Mouse (Mus musculus) layer of hippocampus, postnatal 14 days (tissue): ENCODE data around the gene Nin. TPM values are rescaled to one million over a fixed set of nuclear protein-coding genes. Genes with fewer than 3 reads are reported as not detected.
"Not testable (repeated sequence)": the region's sequence is repeated elsewhere in the genome, so short reads cannot be mapped to it uniquely, and the experiment has no call there.

Experiments
- DNase-seq, 2 experiments: peaks; one replicate each; pipeline ENCODE4 v3.0.0; 2021 to 2022; ENCODE audit warnings: low spot score in 2 of 2, mixed read lengths in 1 of 2
- long read RNA-seq, 2 experiments: library from polyadenylated mRNA; stranded (forward); transcript quantifications; one replicate each; pipeline ENCODE4 v2.0.0; 2021
- total RNA-seq, 2 experiments: library from RNA; stranded (reverse); gene quantifications; 2 replicates each; pipeline ENCODE4 v1.2.3; 2021

Gene Nin
- total RNA-seq, result 10 to 100 TPM; 55.1 to 55.9 TPM
- long read RNA-seq, experiment 1, full-length matches to known transcripts, result 1 of 10 reads
- long read RNA-seq, experiment 1, partial matches to known transcripts, result 2 of 10 reads
- long read RNA-seq, experiment 1, other reads (novel, unspliced or antisense), result 7 of 10 reads
- long read RNA-seq, experiment 2, partial matches to known transcripts, result 3 of 12 reads
- long read RNA-seq, experiment 2, other reads (novel, unspliced or antisense), result 9 of 12 reads

DNA sequence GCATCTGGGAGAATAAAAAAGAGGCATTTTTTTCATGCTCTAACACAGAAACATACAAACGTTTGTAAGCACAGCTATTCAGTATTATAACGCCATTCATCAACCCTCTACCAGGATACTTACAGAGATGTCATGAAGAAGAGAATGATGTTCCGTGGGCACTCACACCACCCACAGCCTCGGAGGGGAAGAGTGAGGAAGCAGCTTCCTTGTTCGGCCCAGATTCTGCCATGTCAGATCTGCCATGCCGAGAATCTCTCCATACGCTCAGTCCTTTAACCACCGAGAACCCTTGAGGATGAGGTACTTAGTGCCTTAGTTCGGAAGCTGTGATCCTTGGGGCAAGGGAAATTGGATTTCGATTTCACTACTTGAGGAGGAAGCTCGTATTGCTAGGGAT, at the start of gene Nin:
Gene Nin, minus strand, starts transcription at position 367 of the 400 bp plus-strand sequence.
- no peak for DNase-seq

GRCm38 (mm10) chr12:70161057-70161456, 47.5 kb upstream of the Nin start:
- no peak for DNase-seq

DNA sequence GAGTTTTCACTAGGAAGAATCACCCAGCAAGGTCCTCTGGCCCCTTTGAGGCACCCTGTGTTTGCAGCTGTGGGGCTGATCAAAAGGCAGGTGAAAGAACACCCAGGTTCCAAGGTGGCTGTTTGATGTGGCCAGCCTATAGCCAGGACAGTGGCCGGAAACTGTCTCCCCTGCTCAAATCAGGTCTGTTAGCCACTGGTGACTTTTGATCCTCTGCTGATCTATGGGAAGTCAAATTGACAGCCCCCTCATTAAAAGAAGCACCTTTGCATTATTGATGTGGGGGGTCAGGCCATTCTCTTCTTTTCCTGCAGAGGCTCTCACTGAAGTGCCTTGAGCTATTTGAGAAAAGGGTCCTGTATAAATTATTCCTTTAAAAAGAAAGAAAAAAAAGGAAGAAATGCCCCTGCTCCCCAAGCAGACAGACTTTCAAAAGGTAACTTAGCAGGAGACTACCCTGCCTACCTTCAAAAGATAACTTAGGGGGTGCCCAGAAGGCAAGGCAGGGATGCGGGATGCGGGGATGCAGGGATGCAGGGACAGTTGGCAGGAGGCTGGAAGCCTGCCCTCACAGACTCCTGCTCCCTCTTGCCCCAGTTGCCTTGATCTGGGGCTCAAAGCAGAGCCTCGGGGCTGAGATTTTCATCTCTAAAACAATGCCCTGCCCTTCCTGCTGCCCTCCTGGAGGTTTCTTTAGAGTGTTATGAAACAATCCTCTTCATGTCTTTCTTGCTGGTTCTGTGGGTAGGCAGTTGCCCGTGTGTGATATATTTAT, 44.0 kb upstream of the Nin start:
- no peak for DNase-seq

DNA sequence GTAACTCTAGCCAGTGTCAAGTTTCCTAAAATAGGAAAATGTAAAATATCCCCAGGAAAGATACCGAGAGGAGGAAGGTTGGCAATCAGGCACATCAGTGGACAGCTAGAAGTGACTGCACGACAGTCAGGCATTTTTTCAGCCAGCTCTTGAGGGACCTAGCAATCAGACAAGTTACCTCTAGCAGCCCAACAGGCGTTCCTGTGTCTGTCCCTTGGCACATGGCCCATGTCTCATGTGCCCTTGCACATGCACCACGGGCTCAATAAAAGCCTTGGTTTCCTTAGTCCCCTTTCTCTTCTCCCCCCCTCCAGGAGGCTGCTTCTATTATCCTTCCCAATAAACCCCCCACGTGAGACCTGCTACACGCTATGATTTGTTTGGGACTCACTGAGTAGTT, 42.7 kb upstream of the Nin start:
- no peak for DNase-seq

GRCm38 (mm10) chr12:70153842-70154241, 40.3 kb upstream of the Nin start, which contains the start of gene Abhd12b:
Gene Abhd12b, plus strand, starts transcription at chr12:70154142.
- no peak for DNase-seq

GRCm38 (mm10) chr12:70148631-70149265, 35.2 kb upstream of the Nin start:
- no peak for DNase-seq

GRCm38 (mm10) chr12:70147986-70148630, 34.6 kb upstream of the Nin start:
- no peak for DNase-seq

- DNase-seq, result no peak
These were observed 32.1 kb upstream of the Nin start for GRCm38 (mm10) chr12:70145586-70145985.

- peak; percentile 53 to 81 for DNase-seq
These were observed 31.3 kb upstream of the Nin start for GRCm38 (mm10) chr12:70144637-70145448.

DNA sequence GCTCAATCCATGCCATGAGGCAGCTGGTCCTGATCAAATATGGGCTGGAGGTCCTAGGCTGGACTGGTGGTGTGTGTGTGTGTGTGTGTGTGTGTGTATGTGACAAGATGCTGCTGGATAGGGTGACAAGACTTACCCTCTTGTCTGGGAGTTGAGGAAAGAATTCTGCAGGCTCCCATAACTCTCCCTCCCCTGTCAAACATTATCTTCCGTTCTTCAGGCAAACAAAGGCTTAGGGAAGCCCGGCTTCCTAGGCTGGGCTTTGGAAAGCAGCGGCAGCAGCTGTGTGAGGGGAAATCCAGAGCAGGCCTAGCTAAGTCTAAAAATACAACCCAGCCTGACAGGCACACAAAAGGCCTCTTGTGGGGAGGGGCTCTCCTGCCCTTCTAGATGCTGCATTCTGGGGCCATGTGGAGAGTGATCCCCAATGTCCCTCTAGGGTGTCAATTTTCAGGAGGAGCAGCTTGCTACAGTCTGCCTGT, 30.6 kb upstream of the Nin start:
- DNase-seq, result not testable (repeated sequence)

- DNase-seq, result no peak
These were observed 27.6 kb upstream of the Nin start for GRCm38 (mm10) chr12:70140993-70141576.

- no peak for DNase-seq
These were observed 27.0 kb upstream of the Nin start for GRCm38 (mm10) chr12:70140542-70140941.

- DNase-seq, result no peak
These were observed 26.4 kb upstream of the Nin start for GRCm38 (mm10) chr12:70139871-70140270.

DNA sequence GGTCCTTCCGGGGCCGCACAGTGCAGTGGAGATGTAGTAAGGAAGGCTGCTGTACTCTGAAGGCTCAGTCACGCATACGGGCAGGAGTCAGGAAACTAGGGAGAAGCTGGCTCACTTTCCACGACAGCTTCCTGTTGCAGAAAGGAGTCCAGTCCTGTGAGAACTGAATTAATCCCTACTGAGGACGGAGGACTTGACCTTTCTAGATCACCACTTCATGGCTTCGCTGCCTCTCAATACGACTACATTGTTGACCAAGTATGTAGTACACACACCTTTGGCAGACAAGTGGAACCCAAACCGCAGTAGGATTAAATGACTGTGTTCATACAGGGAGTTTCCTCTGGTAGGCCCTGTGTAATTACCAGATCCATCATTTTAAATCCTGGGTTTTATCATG, 24.1 kb upstream of the Nin start:
- DNase-seq, result no peak

- no peak for DNase-seq
These were observed 23.6 kb upstream of the Nin start for GRCm38 (mm10) chr12:70137095-70137494.

DNA sequence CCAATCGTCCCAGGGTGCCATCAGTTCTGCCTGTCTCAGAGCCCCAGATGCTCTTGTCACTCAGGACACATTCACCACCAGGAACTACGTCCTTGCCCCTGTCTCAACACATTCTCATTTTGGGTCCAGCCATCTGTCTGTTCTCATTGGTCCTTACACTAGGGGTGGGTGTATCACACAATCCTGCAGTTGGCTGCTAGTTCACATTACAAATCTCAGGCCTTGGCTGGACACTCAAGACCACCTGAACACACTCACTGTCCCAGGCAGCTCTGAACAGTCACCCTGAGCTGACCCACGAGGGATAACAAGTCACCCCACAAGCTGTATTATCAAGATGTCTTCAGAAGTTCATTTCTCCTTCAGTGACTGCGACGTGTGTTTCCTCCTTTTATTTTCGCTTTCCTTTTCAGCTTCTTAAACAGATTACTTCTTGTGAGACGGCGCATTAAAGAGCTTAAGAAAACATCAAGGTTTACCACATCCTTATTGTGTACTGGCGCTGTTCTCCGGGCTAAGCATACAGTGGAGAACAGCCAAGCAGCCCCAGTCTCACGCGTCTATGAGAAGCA, 22.8 kb upstream of the Nin start:
- DNase-seq, result no peak

DNA sequence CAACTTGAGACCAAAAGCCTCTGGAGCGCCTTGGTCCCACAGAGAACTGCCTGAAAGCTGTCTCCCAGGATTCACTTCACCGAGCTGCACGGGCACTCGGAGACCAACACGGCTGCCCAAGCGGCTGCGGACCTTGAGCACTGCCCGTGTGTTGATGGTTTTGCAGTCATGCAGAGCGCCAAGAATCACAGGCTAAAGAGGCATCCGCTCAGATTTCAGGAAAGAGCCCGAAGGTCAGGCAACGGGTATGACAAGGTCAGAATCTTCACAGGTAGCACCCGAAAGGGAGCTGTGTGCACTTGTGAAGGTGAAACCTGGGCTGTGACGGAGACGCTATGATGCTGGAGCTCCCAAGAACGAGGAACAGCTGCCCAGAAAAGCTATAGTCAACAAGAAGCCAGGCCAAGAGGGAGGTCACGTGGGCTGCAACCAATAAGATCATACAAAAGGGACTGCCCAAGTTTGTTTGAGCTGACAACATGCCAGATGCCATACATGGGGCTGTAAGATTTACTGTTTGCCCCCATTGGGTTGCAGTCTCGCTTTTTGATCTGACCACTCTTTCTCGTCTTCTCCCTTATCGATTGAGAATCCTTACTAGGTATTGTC, 21.2 kb upstream of the Nin start:
- no peak for DNase-seq

GRCm38 (mm10) chr12:70131042-70131675, 17.6 kb upstream of the Nin start:
- DNase-seq, result peak; percentile 35 to 55

DNA sequence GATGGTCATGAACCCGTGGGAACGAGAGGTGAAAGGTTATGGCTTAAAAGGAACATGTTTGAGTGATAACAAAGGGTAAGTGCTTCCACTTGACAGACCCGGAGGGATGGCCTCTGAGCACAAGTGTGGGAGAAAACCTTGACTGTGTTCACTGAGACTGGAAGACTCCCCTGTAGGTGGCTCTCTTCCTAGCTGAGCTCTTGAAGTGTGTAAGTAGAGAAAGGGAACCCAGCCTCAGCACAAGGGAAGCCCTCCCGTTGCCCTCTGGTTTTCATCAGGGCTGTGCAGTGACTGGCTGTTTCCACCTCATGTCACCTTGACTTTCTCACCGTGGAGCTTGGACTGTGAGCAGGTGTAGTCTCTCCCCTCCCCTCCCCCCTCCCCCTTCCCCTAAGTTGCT, 15.6 kb upstream of the Nin start:
- DNase-seq, result no peak
